Mouse (Mus musculus) midbrain, embryonic 11.5 days (tissue): ENCODE measurements around the gene Rtl5. TPM values are rescaled to one million over a fixed set of nuclear protein-coding genes. Genes with fewer than 3 reads are reported as not detected.

Experiments
- ATAC-seq: fragments of 200-750 bp; cut with Nextera tagmentation; 2 replicates; pipeline ENCODE4 v1.8.0; 2017; ENCODE audit warnings: moderate TSS enrichment, moderate library complexity; ENCODE audit not compliant: low FRiP score
- DNase-seq: peaks from one replicate; pipeline ENCODE4 v3.0.0; 2015; ENCODE audit warnings: low spot score; ENCODE audit errors: missing footprints
- H3K27ac ChIP-seq: fragments of 300-500 bp; sonication (generic); 2 replicates; pipeline ENCODE4 v1.5.1; 2014; ENCODE audit warnings: low read depth, low read length
- H3K27me3 ChIP-seq: fragments of 300-500 bp; sonication (generic); 2 replicates; pipeline ENCODE4 v1.6.1; 2014; ENCODE audit warnings: mild to moderate bottlenecking, low read length, moderate library complexity, mixed read lengths; ENCODE audit not compliant: control insufficient read depth, insufficient read depth
- H3K36me3 ChIP-seq: fragments of 300-500 bp; sonication (generic); 2 replicates; pipeline ENCODE4 v1.6.1; 2014; ENCODE audit warnings: mild to moderate bottlenecking, low read length, moderate library complexity, mixed read lengths; ENCODE audit not compliant: control insufficient read depth, insufficient read depth
- H3K4me1 ChIP-seq: fragments of 300-500 bp; sonication (generic); 2 replicates; pipeline ENCODE4 v1.6.1; 2014; ENCODE audit warnings: low read length; ENCODE audit not compliant: control insufficient read depth, insufficient read depth
- H3K4me2 ChIP-seq: fragments of 300-500 bp; sonication (generic); 2 replicates; pipeline ENCODE4 v1.6.1; 2014; ENCODE audit warnings: mild to moderate bottlenecking, moderate library complexity
- H3K4me3 ChIP-seq: fragments of 300-500 bp; sonication (generic); 2 replicates; pipeline ENCODE4 v1.5.1; 2014; ENCODE audit warnings: low read depth, low read length
- H3K9ac ChIP-seq: fragments of 300-500 bp; sonication (generic); 2 replicates; pipeline ENCODE4 v1.6.1; 2014; ENCODE audit warnings: low read length
- H3K9me3 ChIP-seq: fragments of 300-500 bp; sonication (generic); 2 replicates; pipeline ENCODE4 v1.6.1; 2016; ENCODE audit warnings: low read length; ENCODE audit not compliant: control insufficient read depth
- WGBS: fragments of 180-500 bp; shearing (Covaris S2); extraction: QIAGEN DNeasy Blood & Tissue Kit; methylation state at CpG from one replicate; pipeline ENCODE4 v1.1.7; 2014; 5-methylcytosine and 5-hydroxymethylcytosine counted together
- polyA plus RNA-seq: library from polyadenylated mRNA; unstranded; fragments of >200 nt; fragmentation: Nextera tagmentation; extraction: Ambion mirVana; gene quantifications from 2 replicates; pipeline ENCODE4 v1.2.1, GENCODE M21; 2014

The Rtl5 gene
- polyA plus RNA-seq, 1 experiment from 2014 or later: 3.2 TPM

- Histone ChIP-seq H3K9ac (peak overlapping the region; percentile 41; the same call in 1 of the 2 replicates), H3K9me3 (no peaks in the 10 kb centered on the region), H3K4me1 (peaks cover 13% of the 10 kb centered on the region; the same call in 1 of the 2 replicates), H3K36me3 (no peaks in the 10 kb centered on the region), H3K27ac (0 out of 2 replicates have a peak overlapping the region, but pooled peaks have one; percentile 45), H3K27me3 (peaks cover 7% of the 10 kb centered on the region), H3K4me2 (peak overlapping the region; percentile 53), H3K4me3 (peak overlapping the region; percentile 42)
- ATAC-seq (peak; percentile 36; the same call in 1 of the 2 replicates), DNase-seq (no peak)
- WGBS: 20% methylated on average over 2 of the region's 2 CpGs
Observed at GRCm38 (mm10) chrX:102071517-102071916, 413 bp upstream of the Rtl5 start.

DNA sequence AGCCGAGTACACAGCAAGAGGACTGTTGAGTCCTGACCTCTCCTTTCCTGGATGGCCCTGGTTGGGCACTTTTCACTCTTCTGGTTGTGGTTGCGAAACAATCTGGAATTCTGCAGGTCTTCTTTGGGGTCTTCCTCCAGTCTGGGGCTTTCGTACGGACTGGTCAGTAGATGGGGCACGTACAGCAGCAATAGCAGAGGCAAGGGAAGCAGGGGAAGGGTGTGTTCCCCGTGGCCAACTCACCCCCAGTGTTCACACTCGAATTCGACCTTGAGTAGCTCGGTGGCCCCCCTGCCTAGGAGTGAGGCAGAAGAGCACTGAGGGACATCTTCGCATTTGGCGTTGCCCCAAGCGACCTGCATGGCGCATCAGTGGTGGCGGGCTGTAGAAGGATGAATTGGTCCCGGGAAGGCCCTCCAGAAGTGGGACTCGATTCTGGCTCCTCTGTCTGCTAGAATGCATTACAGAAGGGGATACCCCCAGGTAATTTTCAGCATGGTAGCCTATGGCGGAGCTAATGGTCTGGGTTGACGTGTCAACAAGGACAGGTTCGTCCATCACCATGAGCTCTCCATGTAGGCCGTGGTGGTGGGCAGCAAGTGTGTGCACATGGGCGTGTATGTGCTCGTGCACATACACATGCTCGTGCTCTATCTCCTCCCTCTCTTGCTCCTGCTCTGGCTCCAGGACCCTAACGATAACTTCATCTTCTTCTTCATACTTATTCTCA, 2.1 kb downstream of the Rtl5 start:
- ATAC-seq (no peak), DNase-seq (no peak)
- H3K9me3 ChIP-seq: no peaks in the 10 kb centered on the region
- H3K36me3 ChIP-seq: no peaks in the 10 kb centered on the region
- no peak overlapping the region for H3K9ac ChIP-seq
- H3K27me3 ChIP-seq: peaks cover 7% of the 10 kb centered on the region
- H3K27ac ChIP-seq: no peak overlapping the region
- no peak overlapping the region; the same call in 1 of the 2 replicates for H3K4me2 ChIP-seq
- 92% methylated on average over 23 of the region's 24 CpGs for WGBS
- H3K4me3 ChIP-seq: no peak overlapping the region
- peaks cover 10% of the 10 kb centered on the region; the same call in 1 of the 2 replicates for H3K4me1 ChIP-seq

DNA sequence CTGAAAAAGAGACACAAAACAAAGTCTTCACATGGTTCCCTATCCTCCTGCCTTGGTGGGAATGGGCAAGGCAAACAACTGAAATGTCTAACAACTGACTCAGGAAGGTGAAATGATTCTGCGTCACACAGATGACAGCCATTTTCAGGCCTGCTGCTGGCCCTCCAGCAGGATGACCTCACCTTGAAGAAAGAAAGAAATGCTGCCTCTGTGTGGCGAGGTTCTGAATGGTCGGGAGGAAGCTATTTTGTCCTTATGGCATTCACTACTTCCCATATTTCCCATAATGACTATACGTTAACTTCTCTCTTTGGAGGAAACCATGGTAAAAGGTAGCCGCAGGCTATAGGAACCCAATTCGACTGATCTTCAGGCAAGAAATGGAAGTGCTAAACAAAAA, 4.0 kb downstream of the Rtl5 start:
- Histone ChIP-seq H3K9me3 (no peaks in the 10 kb centered on the region), H3K27ac (no peak overlapping the region), H3K27me3 (peaks cover 2% of the 10 kb centered on the region), H3K9ac (no peak overlapping the region), H3K4me3 (no peak overlapping the region), H3K36me3 (no peaks in the 10 kb centered on the region), H3K4me1 (peaks cover 10% of the 10 kb centered on the region; the same call in 1 of the 2 replicates), H3K4me2 (no peak overlapping the region)
- DNase-seq: no peak
- no peak for ATAC-seq
- WGBS: 79% methylated on average over 6 of the region's 6 CpGs

DNA sequence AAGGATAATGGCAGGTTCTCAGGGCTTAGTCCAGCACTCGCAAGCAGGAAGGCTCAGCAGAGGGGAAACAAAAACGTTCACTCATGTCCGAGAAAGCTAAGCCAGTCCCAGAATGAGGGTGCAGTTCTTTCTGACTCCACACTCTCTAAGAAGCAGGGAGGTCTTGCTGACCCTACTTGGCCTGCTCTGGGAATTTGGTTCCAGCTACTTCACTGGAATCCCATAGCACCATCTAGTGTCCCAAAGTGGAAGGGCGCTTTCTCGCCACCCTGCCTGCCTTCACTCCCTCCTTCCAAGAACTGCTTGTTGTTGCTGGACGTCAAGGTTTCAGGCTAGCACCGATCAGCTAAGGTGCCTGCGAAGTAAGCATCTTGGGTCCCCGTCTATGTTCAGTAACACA, 5.0 kb downstream of the Rtl5 start:
- 26% methylated on average over 9 of the region's 9 CpGs for WGBS
- Histone ChIP-seq H3K9me3 (no peaks in the 10 kb centered on the region), H3K27me3 (peaks cover 2% of the 10 kb centered on the region), H3K27ac (no peak overlapping the region), H3K4me1 (peaks cover 6% of the 10 kb centered on the region; the same call in 1 of the 2 replicates), H3K4me3 (no peak overlapping the region), H3K4me2 (no peak overlapping the region), H3K36me3 (no peaks in the 10 kb centered on the region), H3K9ac (no peak overlapping the region)
- peak; percentile 36 for ATAC-seq
- peak; percentile 94 for DNase-seq

- 45% methylated on average over 4 of the region's 4 CpGs for WGBS
- no peak overlapping the region for H3K27ac ChIP-seq
- no peak overlapping the region for H3K9ac ChIP-seq
- H3K9me3 ChIP-seq: no peaks in the 10 kb centered on the region
- peaks cover 2% of the 10 kb centered on the region for H3K27me3 ChIP-seq
- peaks cover 6% of the 10 kb centered on the region; the same call in 1 of the 2 replicates for H3K4me1 ChIP-seq
- no peak overlapping the region for H3K4me3 ChIP-seq
- no peak for DNase-seq
- H3K4me2 ChIP-seq: no peak overlapping the region
- ATAC-seq: no peak
- no peaks in the 10 kb centered on the region for H3K36me3 ChIP-seq
Observed at GRCm38 (mm10) chrX:102065213-102065775, 5.8 kb downstream of the Rtl5 start.

DNA sequence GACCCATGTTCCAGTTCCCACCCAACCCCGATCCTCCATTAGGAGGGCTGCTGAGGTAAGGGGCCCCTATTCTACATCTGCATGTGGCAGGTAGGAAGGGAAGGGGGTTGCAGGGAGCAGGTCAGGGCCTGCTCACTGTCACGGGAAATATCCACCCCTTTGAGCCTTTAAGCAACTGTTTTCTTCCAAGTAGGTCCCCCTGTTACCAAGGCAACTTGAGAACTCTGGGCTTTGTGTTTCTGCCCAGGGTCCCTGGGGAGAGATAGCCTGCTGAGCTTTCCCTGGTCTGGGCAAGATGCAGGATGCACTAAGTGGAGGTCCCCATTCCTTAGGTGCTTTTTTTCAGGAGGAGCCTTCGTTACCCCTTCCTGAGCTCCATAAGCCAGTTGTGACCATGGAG, 7.0 kb downstream of the Rtl5 start:
- Histone ChIP-seq H3K27ac (no peak overlapping the region), H3K36me3 (no peaks in the 10 kb centered on the region), H3K27me3 (peaks cover 2% of the 10 kb centered on the region), H3K4me3 (no peak overlapping the region), H3K9ac (no peak overlapping the region), H3K4me2 (no peak overlapping the region), H3K9me3 (no peaks in the 10 kb centered on the region), H3K4me1 (peaks cover 2% of the 10 kb centered on the region; the same call in 1 of the 2 replicates)
- no peak for ATAC-seq
- DNase-seq: no peak
- WGBS: 44% methylated on average over 3 of the region's 3 CpGs

DNA sequence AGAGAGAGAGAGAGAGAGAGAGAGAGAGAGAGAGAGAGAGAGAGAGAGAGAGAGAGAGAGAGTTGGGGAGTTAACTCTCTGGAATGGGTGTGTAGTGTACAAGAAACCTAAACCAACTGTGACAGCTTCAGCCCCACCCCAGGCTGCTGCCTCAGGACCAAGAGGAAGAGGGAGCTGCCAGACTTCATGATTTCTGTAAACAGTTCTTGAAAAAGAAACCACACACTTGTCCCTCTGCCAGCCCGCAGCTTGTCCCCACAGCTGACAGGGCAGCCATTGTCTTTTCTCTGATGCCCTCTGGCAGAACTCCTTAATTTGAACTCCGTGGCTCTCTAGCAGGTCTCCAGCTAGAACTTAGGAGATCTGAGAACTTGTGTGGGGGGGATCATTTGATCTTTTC, 10.2 kb downstream of the Rtl5 start:
- H3K27me3 ChIP-seq: no peaks in the 10 kb centered on the region; the same call in 1 of the 2 replicates
- no peak overlapping the region for H3K4me3 ChIP-seq
- no peak overlapping the region for H3K9ac ChIP-seq
- WGBS: 65% methylated on average over 2 of the region's 2 CpGs
- H3K4me2 ChIP-seq: no peak overlapping the region
- no peaks in the 10 kb centered on the region for H3K36me3 ChIP-seq
- no peaks in the 10 kb centered on the region for H3K9me3 ChIP-seq
- no peak for ATAC-seq
- no peak overlapping the region for H3K27ac ChIP-seq
- no peak for DNase-seq
- H3K4me1 ChIP-seq: peaks cover 2% of the 10 kb centered on the region; the same call in 1 of the 2 replicates

DNA sequence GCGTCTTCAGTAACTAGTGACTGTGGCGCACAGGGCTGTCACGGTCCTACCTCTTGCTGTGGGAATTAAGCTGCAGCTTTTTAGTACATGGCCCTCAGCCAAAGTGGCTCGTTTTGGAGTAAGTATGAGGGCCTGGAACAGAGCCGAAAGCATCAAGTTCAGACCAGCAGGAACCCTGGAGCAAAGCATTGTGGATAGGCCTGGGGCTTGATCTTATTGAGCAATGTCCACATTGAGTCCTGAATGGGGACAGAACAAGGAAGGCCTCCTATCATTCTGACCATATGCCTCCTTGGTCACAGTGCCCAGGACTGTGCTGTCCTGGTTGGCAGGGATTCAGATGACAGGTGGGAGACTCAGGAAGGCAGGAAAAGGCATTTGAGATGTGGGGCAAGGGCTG, 10.9 kb downstream of the Rtl5 start:
- Histone ChIP-seq H3K9ac (no peak overlapping the region), H3K27ac (no peak overlapping the region), H3K4me2 (no peak overlapping the region), H3K27me3 (no peaks in the 10 kb centered on the region; the same call in 1 of the 2 replicates), H3K4me1 (peaks cover 2% of the 10 kb centered on the region; the same call in 1 of the 2 replicates), H3K4me3 (no peak overlapping the region), H3K36me3 (no peaks in the 10 kb centered on the region), H3K9me3 (no peaks in the 10 kb centered on the region)
- WGBS: 81% methylated on average over 5 of the region's 5 CpGs
- ATAC-seq (no peak), DNase-seq (no peak)

- Histone ChIP-seq H3K27me3 (no peaks in the 10 kb centered on the region; the same call in 1 of the 2 replicates), H3K27ac (no peak overlapping the region)
Observed at GRCm38 (mm10) chrX:102059437-102059836, 11.7 kb downstream of the Rtl5 start.

More at GRCm38 (mm10) chrX:102059437-102059836, 11.7 kb downstream of the Rtl5 start:
- Histone ChIP-seq H3K9me3 (no peaks in the 10 kb centered on the region), H3K4me2 (no peak overlapping the region), H3K4me3 (no peak overlapping the region), H3K36me3 (no peaks in the 10 kb centered on the region), H3K9ac (no peak overlapping the region), H3K4me1 (peaks cover 2% of the 10 kb centered on the region; the same call in 1 of the 2 replicates)
- 66% methylated on average over 9 of the region's 9 CpGs for WGBS
- no peak for DNase-seq
- no peak for ATAC-seq
